Mouse (Mus musculus) stomach, embryonic 14.5 days (tissue): ENCODE results near the gene Klhl42. TPM values are rescaled to one million over a fixed set of nuclear protein-coding genes. Genes with fewer than 3 reads are reported as not detected.

ENCODE experiments used
- ATAC-seq: fragments of 200-750 bp; cut with Nextera tagmentation; 2 replicates; pipeline ENCODE4 v1.8.0; 2017; ENCODE audit warnings: low read depth, moderate TSS enrichment; ENCODE audit not compliant: insufficient number of reproducible peaks, insufficient read depth, low FRiP score
- H3K27ac ChIP-seq: fragments of 300-500 bp; sonication (generic); 2 replicates; pipeline ENCODE4 v1.5.1; 2014; ENCODE audit warnings: mild to moderate bottlenecking, low read length, moderate library complexity, mixed read lengths
- H3K27me3 ChIP-seq: fragments of 300-500 bp; sonication (generic); 2 replicates; pipeline ENCODE4 v1.6.1; 2014; ENCODE audit warnings: low read length, control low read depth, mixed read lengths; ENCODE audit not compliant: control insufficient read depth, insufficient read depth
- H3K36me3 ChIP-seq: fragments of 300-500 bp; sonication (generic); 2 replicates; pipeline ENCODE4 v1.6.1; 2014; ENCODE audit warnings: mild to moderate bottlenecking, control low read depth, low read length, moderate library complexity, mixed read lengths; ENCODE audit not compliant: control insufficient read depth, insufficient read depth
- H3K4me1 ChIP-seq: fragments of 300-500 bp; sonication (generic); 2 replicates; pipeline ENCODE4 v1.6.1; 2014; ENCODE audit warnings: low read length, control low read depth, mixed read lengths; ENCODE audit not compliant: control insufficient read depth, insufficient read depth
- H3K4me2 ChIP-seq: fragments of 300-500 bp; sonication (generic); replicated peaks from 2 replicates; pipeline ENCODE4 v1.6.1; 2014; ENCODE audit warnings: low read depth, low read length, control low read depth
- H3K4me3 ChIP-seq: fragments of 300-500 bp; sonication (generic); 2 replicates; pipeline ENCODE4 v1.5.1; 2014; ENCODE audit warnings: low read depth, low read length, control low read depth
- H3K9ac ChIP-seq: fragments of 300-500 bp; sonication (generic); replicated peaks from 2 replicates; pipeline ENCODE4 v1.6.1; 2014; ENCODE audit warnings: low read depth, mild to moderate bottlenecking, control low read depth, low read length, moderate library complexity, mixed read lengths
- H3K9me3 ChIP-seq: fragments of 300-500 bp; sonication (generic); 2 replicates; pipeline ENCODE4 v1.6.1; 2016; ENCODE audit warnings: low read depth, low read length, control low read depth; ENCODE audit not compliant: control insufficient read depth
- WGBS: fragments of 180-500 bp; shearing (Covaris S2); extraction: QIAGEN DNeasy Blood & Tissue Kit; methylation state at CpG from one replicate; pipeline ENCODE4 v1.1.7; 2014; 5-methylcytosine and 5-hydroxymethylcytosine counted together
- polyA plus RNA-seq: library from polyadenylated mRNA; unstranded; fragments of >200 nt; fragmentation: Nextera tagmentation; extraction: Ambion mirVana; gene quantifications from 2 replicates; pipeline ENCODE4 v1.2.1, GENCODE M21; 2014

Klhl42 gene
- polyA plus RNA-seq: 11.1 and 13.2 TPM in 2 replicates

- no peaks in the 10 kb centered on the region; the same call in 1 of the 2 replicates for H3K36me3 ChIP-seq
- peaks cover 23% of the 10 kb centered on the region for H3K4me1 ChIP-seq
- H3K4me2 ChIP-seq: peak within 1 kb of the TSS; percentile 97
- H3K9me3 ChIP-seq: no peaks in the 10 kb centered on the region
- peak within 1 kb of the TSS; percentile 87 for H3K27ac ChIP-seq
- peak within 1 kb of the TSS; percentile 87 for H3K9ac ChIP-seq
- under 1% methylated on average over 89 of the region's 99 CpGs for WGBS
- H3K27me3 ChIP-seq: no peaks in the 10 kb centered on the region
- peak within 1 kb of the TSS; percentile 75 for H3K4me3 ChIP-seq
- peak; percentile 85 for ATAC-seq
These were observed at the start of gene Klhl42 for GRCm38 (mm10) chr6:147091136-147092120. Klhl42 (plus strand) TSS chr6:147091379.

GRCm38 (mm10) chr6:147042291-147043290 is 48.6 kb upstream of the Klhl42 start, which contains the start of gene Mrps35:
Mrps35 (plus strand) TSS chr6:147042764.
- WGBS: 3% methylated on average over 65 of the region's 66 CpGs
- H3K9me3 ChIP-seq: no peaks in the 10 kb centered on the region
- H3K27me3 ChIP-seq: no peaks in the 10 kb centered on the region
- H3K4me1 ChIP-seq: no peaks in the 10 kb centered on the region; the same call in 1 of the 2 replicates
- H3K36me3 ChIP-seq: peaks cover 5% of the 10 kb centered on the region; the same call in 1 of the 2 replicates
- H3K4me3 ChIP-seq: peak within 1 kb of the TSS; percentile 78
- H3K27ac ChIP-seq: peak within 1 kb of the TSS; percentile 57
- peak within 1 kb of the TSS; percentile 67 for H3K4me2 ChIP-seq
- peak; percentile 99 for ATAC-seq
- peak within 1 kb of the TSS; percentile 70 for H3K9ac ChIP-seq

- H3K9me3 ChIP-seq: no peaks in the 10 kb centered on the region
- 43% methylated on average over 7 of the region's 7 CpGs for WGBS
These were observed 47.5 kb upstream of the Klhl42 start for GRCm38 (mm10) chr6:147043633-147044032.

GRCm38 (mm10) chr6:147049239-147049805 is 41.9 kb upstream of the Klhl42 start:
- 95% methylated on average over 13 of the region's 13 CpGs for WGBS
- H3K4me1 ChIP-seq: no peaks in the 10 kb centered on the region
- H3K27ac ChIP-seq: no peak overlapping the region
- ATAC-seq: no peak
- no peak overlapping the region for H3K9ac ChIP-seq
- no peak overlapping the region for H3K4me3 ChIP-seq
- H3K9me3 ChIP-seq: no peaks in the 10 kb centered on the region
- no peak overlapping the region for H3K4me2 ChIP-seq
- H3K27me3 ChIP-seq: no peaks in the 10 kb centered on the region
- peaks cover 43% of the 10 kb centered on the region for H3K36me3 ChIP-seq

More at GRCm38 (mm10) chr6:147043633-147044032, 47.5 kb upstream of the Klhl42 start:
- H3K36me3 ChIP-seq: peaks cover 14% of the 10 kb centered on the region; the same call in 1 of the 2 replicates
- peak overlapping the region; percentile 67 for H3K4me2 ChIP-seq
- H3K4me1 ChIP-seq: no peaks in the 10 kb centered on the region; the same call in 1 of the 2 replicates
- H3K9ac ChIP-seq: 0 out of 2 replicates have a peak overlapping the region, but pooled peaks have one; percentile 70
- ATAC-seq: no peak
- H3K4me3 ChIP-seq: peak overlapping the region; percentile 78
- no peak overlapping the region for H3K27ac ChIP-seq
- H3K27me3 ChIP-seq: no peaks in the 10 kb centered on the region

GRCm38 (mm10) chr6:147051666-147052065 is 39.5 kb upstream of the Klhl42 start:
- Histone ChIP-seq H3K27ac (no peak overlapping the region), H3K4me3 (no peak overlapping the region), H3K4me1 (no peaks in the 10 kb centered on the region), H3K36me3 (peaks cover 50% of the 10 kb centered on the region), H3K9me3 (no peaks in the 10 kb centered on the region), H3K4me2 (no peak overlapping the region), H3K9ac (no peak overlapping the region), H3K27me3 (no peaks in the 10 kb centered on the region)
- ATAC-seq: no peak
- WGBS: 96% methylated on average over 8 of the region's 8 CpGs

GRCm38 (mm10) chr6:147052440-147052839 is 38.7 kb upstream of the Klhl42 start:
- Histone ChIP-seq H3K36me3 (peaks cover 49% of the 10 kb centered on the region), H3K4me1 (no peaks in the 10 kb centered on the region), H3K27ac (no peak overlapping the region), H3K27me3 (no peaks in the 10 kb centered on the region), H3K9ac (no peak overlapping the region), H3K4me3 (no peak overlapping the region), H3K4me2 (no peak overlapping the region), H3K9me3 (no peaks in the 10 kb centered on the region)
- WGBS: 92% methylated on average over 9 of the region's 9 CpGs
- ATAC-seq: no peak

GRCm38 (mm10) chr6:147053785-147054646 is 37.2 kb upstream of the Klhl42 start:
- 92% methylated on average over 19 of the region's 19 CpGs for WGBS
- no peak overlapping the region for H3K27ac ChIP-seq
- no peak for ATAC-seq

More at GRCm38 (mm10) chr6:147053785-147054646, 37.2 kb upstream of the Klhl42 start:
- no peak overlapping the region for H3K4me2 ChIP-seq
- no peak overlapping the region for H3K9ac ChIP-seq
- no peaks in the 10 kb centered on the region for H3K4me1 ChIP-seq
- no peaks in the 10 kb centered on the region for H3K9me3 ChIP-seq
- no peak overlapping the region for H3K4me3 ChIP-seq
- peaks cover 41% of the 10 kb centered on the region for H3K36me3 ChIP-seq
- no peaks in the 10 kb centered on the region for H3K27me3 ChIP-seq
